Mouse (Mus musculus): Measurements from ENCODE around the gene Ywhab.
A peak's percentile ranks its signal among the peaks of the same experiment; 100 is the strongest.

Ywhab gene

DNA sequence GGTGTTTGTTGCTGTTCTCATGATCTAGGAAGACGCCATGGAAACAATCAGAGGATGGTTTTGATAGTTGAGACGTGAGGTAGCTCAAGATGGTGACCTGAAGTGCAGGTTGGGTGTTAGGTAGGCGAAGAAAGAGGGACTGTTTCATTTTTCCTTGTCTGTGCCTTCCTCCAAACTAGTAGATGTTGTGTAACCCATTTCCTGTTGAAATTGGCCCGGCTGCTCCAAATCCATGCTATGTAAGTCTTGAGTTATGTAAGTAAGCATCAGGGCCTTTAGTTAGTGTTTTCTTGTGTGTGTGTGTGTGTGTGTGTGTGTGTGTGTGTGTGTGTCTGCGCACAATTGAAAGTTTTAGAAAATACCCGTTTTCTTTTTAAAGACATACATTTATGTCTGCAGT lies 14.5 kb downstream of the Ywhab start:
- DNase-seq (ENCODE audit: low read depth): peak; percentile 44

DNA sequence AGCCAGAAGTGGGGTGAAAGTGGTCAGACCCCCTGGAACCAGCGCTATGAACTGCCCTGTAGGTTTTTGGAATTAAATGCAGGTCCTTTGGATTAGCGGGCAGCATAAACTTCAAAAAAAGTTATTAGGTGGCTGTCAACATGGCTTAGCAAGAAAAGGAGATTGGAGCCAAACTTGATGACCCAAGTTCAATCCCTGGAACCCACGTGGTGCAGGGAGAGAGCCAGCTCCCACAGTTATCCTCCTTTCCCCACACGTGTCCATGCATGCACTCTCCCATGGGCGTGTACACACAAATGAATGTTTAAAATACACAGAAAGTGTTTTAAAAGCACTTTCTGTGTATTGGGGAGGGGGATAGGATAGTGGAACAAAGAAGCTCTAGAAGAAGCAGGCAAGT lies 15.7 kb downstream of the Ywhab start:
- no peak for DNase-seq (ENCODE audit: low read depth)

DNA sequence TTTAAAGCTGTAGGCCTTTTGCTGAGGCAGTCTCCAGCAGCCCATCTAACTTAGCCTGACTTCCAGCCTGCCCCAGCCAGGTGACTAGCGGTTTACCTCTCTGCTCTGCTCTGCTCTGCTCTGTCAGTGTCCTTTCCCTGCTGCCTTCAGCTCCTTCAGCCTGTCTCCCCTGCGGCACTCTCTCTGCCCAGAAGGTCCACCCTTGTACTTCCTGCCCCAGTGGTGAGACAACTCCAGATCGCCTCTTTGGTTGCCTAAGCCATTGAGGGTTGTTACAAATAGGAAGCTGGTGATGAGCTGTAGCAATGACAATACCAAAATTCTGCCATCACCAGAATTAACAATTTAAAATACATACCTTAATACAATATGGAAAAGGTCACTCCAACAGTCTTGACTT lies 16.2 kb downstream of the Ywhab start:
- no peak for DNase-seq (ENCODE audit: low read depth)

DNA sequence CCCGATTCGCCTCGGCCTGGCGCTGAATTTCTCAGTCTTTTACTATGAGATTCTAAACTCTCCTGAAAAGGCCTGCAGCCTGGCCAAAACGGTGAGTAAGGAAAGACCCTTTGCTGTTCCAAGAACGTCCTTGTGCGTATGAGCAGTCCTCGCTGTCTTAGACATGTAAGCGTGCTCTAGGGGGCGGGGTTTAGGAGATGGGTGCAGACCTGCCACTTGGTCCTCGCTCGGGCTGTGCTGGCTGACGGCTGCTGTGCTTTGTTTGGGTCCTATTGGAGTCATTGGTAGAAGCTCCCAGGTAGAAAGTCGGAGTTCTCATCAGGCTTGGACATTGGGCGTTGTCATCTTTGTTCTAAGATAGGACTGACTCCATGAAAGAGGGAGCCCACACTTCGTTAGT lies 20.5 kb downstream of the Ywhab start:
- DNase-seq (ENCODE audit: low read depth): no peak

DNA sequence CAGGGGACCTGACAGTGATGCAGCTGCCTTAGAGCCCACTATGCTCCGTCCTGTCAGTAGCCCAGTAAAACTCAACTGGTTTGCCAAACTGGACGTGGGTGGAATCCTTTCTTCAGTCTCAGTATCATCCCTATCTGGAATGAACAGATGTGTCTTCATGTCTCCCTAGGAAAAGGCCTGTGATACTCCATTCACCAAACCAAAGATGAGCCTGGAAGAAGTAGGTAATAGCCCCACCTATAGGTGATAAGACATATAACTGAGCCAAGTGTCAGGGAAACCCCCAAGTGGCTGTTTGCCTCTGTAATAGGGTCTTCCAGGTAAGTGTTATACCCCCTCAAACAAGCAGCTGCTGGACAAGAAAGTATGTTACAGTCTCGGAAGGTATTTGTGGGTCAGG lies 24.1 kb downstream of the Ywhab start:
- DNase-seq (ENCODE audit: low read depth): no peak

DNA sequence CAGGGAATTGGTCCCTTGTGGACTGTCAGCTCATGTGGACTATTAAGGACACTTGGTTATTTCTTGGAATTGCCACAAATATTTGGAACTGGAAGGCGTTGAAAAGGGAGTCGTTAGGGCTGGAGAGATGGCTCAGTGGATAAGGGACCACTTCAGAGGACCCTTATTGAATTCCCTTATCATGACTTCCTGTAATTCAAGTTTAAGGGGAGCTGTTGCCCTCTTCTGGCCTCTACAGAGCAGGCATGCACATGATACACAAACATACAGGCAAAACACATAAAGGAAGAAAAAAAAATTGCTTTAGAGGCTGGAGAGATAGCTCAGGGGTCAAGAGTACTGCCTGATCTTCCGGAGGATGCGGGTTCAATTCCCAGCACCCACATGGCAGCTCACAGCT lies 25.2 kb downstream of the Ywhab start:
- DNase-seq (ENCODE audit: low read depth): no peak

DNA sequence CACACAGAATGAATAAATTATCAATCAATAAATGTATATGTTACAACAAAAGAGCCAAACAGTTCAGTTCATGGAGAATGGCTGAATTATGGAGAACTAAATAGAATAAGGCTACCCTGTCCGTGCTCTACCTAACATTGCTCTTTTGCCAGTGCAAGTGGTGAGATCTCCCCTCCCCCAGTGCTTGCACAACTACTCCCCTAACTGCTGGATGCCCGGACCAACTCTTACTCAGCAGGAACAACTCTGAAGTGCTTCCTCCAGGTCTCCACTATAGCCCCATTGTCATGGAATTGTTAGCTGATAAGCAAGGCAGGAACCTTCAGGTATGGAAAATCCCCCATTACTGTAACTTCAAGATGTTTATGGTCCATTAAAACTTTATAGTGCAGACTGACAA lies 27.3 kb downstream of the Ywhab start:
- no peak for DNase-seq (ENCODE audit: low read depth)

DNA sequence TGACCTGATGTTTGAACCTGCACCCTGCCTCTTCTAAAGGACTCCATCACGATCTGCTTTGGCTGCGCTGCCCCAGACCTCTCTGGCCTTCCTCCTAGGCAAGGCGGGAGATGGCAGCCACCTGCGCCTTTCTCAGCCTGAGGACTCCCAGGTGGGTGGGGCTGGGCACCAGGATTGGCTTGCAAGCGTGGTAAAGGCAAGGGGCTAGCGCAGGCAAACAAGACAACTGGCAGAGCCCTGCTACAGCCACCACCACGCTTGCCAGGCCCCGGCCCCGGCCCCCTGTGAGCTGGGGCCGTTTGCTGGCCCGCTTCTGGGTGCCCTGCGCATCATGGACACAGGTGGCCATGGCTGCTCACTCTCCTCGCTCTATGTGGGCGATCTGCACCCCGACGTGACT lies 30.4 kb downstream of the Ywhab start, which contains the start of gene Pabpc1l:
Pabpc1l (plus strand) TSS at position 301 of the 400 bp plus-strand sequence.
- DNase-seq (ENCODE audit: low read depth): no peak

DNA sequence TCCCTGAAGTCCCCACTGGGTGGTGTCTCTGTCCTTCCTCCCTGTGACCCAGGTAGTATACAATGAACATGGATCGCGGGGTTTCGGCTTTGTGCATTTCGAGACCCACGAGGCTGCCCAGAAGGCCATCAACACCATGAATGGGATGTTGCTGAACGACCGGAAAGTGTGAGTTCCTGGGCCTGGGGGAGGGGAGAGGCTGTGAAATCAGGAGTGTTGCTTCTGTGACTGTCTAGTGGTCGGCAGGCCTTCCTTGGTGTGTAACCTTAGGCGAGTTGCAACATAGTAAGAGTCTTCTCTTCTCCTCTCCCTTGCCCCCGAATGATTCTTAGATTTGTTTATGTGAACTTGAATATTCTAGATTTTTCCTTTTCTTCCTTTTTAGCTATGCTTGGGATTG lies 36.4 kb downstream of the Ywhab start:
- no peak for DNase-seq (ENCODE audit: low read depth)

DNA sequence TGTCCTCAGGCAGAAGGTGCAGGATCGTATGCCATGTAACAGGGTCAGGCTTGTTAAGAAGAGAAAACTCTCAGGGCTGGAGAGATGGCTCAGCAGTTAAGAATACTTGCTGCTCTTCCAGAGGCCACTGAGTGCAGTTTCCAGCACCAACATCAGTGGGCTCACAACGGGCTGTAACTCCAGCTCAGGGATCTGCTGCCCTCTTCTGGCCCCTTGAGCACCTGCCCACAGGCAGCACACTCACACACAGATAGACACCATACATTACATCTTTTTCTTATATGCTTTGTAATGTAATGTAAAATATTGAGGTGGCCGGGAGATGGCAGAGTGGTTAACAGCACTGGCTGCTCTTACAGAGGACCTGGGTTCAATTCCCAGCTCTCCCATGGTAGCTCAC lies 38.2 kb downstream of the Ywhab start:
- DNase-seq (ENCODE audit: low read depth): no peak

DNA sequence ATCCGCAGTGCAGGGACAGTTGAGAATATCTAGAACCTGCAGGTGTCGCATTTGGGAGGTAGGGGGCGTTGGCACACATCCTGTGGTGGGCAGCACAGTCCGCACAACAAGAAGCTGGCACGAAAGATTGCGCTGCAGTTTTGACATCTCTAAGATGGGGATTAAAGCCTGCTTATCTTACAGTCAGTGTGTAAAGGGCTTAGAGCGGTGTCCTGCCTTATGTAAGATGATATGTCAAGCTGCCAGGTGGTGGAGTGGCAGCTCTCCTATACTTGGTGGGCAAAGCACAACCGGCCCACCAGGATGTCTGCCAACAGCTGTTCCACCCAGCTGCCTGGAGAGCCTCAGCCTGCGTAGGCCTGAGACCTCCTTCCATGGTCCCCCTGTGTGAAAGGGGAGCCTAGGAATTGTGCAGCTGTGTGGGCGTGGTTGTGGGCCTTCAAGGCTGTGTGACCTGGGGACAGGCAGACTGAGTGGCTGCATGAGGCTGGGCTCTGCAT lies 41.8 kb downstream of the Ywhab start:
- no peak for DNase-seq (ENCODE audit: low read depth)

DNA sequence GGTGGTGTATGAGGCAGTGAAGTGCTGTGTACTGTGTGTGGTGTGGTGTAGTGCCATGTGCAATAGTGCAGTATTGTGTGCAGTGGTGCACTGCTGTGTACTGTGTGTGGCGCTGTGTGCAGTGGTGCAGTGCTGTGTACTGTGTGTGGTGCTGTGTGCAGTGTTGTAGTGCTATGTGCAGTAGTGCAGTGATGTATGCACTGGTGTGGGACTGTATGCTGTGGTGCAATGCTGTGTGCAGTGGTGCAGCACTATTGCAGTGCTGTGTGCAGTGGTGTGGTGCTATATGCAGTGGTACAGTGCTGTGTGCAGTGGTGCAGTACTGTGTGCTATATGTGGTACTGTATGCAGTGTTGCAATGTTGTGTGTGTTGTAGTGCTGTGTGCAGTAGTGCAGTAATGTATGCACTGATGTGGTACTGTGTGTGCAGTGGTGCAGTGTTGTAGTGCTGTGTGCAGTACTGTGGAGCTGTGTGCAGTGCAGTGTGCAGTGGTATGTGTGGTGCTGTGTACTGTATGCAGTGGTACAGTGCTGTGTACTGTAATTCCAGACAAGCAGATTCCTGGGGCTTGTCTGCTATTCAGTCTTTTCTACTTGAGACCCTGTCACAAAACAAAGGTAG lies 43.8 kb downstream of the Ywhab start:
- DNase-seq (ENCODE audit: low read depth): no peak

DNA sequence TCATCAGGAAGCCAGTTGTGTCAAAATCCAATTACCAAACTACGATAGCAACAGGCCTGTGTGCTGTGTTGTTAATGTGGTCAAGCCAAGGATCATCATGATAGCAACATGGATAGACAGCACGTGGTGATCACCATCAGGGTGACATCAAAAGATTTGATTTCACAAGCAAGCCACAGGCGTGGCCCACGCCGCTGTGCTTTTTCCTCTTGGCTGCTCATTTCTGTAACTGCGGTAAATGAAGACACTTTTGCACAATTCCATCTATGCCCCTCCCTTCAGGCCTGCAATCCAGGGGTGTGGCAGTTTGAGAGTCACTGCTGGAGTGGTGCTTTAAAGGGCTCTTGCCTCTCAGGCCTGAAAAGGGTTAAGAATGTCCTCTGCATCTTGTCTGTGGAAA lies 46.2 kb downstream of the Ywhab start:
- no peak for DNase-seq (ENCODE audit: low read depth)

DNA sequence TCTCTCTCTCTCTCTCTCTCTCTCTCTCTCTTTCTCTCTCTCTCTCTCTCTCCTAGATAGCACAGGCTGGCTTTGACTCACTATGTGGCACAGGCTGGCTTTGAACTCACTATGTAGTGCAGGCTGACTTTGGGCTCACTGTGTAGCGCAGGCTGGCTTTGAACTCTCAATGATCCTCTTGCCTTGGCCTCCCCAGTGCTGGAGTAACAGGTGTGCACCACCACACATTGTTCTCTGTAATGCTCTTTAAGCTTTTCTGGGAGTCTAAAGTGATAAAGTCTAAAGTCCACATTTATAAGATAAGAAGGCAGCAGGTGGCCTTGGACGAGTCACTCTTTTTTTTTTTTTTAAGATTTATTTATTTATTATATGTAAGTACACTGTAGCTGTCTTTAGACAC lies 46.8 kb downstream of the Ywhab start:
- no peak for DNase-seq (ENCODE audit: low read depth)

DNA sequence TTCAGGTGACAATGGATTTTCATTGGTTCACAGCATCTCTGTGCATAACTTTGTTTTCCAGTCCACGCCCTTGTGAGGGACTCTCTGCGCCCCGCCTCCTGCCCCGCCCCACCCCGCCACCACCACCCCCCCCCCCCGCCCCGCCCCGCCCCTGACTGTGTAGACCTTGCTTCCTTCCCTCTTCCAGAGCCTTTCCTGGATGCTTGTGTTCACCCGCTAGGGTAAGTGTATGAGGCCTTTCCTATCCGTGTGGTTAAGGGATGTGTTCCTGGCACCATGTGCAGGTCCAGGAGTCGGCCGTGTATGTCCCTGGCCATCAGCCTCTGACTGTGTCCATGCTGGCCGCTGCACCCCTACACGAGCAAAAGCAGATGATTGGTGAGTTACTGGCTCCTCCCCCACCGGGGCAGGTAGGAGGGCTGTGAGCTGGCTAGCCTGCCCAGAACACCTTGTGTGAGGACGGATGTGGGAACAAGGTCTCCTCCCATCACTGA lies 52.5 kb downstream of the Ywhab start:
- DNase-seq (ENCODE audit: low read depth): no peak

DNA sequence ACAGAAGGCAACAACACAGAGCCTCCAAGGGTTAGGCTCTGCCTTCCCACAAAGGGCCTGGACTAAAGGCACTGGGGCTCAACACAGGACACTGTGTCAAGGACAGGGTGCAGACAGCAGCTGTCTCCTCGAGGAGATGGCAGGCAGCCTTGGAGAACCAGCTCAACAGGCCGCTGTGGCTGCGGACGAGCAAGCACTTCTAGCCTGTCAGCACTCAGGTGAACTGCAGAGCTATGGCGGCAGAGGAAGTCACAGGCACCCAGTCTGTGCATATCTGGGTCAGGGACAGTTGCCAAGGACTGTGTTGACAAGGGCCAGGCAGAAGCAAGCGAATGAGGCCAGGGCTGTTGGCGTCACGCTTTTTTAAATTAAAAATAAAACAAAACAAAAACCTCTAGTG lies 59.0 kb downstream of the Ywhab start:
- DNase-seq (ENCODE audit: low read depth): no peak

DNA sequence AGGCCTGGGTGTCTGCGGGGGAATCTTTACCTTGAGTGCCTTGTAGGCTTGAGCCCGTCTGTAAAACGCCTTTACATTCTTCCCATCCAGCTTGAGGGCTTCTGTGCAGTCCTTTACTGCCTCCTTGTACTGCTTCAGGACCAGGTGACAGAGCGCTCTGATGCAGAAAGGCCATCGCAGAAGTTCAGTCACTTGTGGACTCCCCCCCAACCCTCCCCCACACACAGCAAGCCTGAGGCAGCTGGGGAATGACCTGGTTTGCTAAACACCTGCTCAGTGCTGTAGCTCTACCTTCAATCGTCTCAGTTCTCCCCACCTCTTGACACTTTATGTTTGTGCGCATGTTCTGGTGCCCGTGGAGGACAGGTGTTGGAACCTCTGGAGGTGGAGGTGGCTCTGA lies 59.9 kb downstream of the Ywhab start:
- no peak for DNase-seq (ENCODE audit: low read depth)

DNA sequence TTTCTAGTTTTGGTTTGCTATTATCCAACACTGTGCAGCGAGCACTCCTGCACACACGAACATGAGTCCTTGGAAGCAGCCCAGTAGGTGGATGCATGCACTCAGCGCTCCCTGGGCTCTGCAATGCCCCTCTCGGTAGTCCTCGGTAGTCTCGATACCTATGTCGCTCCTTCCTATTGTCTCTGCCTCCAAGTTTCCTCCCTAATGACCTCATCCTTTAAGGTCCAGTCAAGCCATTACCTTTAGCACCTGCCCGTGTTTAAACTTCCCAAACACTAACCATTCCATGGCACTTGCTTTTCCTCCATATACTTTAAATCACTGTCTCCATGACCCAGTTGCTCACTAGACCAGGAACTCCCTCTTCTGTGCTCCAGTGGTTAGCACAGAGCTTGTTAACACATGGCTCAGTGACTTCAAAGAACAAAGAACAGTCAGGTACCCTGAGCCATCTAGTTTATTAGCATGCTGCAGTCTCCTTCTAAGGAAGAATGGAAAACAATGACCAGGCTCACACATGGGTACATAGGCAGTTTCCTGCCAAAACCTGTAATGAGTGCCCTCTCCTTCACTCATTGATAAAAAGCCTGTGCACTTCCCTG lies 65.0 kb downstream of the Ywhab start:
- DNase-seq (ENCODE audit: low read depth): no peak
